Mouse (Mus musculus) bone marrow, adult 2 months (tissue): ENCODE results near the gene Pdf.

ENCODE experiments used
- CTCF ChIP-seq: fragments of 200-500 bp; IDR thresholded peaks from 2 replicates; pipeline ENCODE4 v1.5.1; 2011; ENCODE audit warnings: low read length, control low read depth; ENCODE audit not compliant: control insufficient read depth, insufficient read depth
- POLR2A ChIP-seq: fragments of 200-500 bp; IDR thresholded peaks from 2 replicates; pipeline ENCODE4 v1.6.1; 2011; ENCODE audit warnings: low read depth, mild to moderate bottlenecking, control low read depth, low read length, borderline replicate concordance; ENCODE audit not compliant: control insufficient read depth

- no peak for TF ChIP-seq CTCF
- TF ChIP-seq POLR2A, result no peak
Observed at GRCm38 (mm10) chr8:107095717-107096365, 47.4 kb upstream of the Pdf start.
